Mouse (Mus musculus) spleen, postnatal 0 days (tissue): Measurements from ENCODE around the gene Gata1. TPM values are rescaled to one million over a fixed set of nuclear protein-coding genes. Genes with fewer than 3 reads are reported as not detected.

Source experiments
- polyA plus RNA-seq: library from polyadenylated mRNA; unstranded; fragments of >200 nt; fragmentation: Nextera tagmentation; extraction: Ambion mirVana; gene quantifications from 2 replicates; pipeline ENCODE4 v1.2.1, GENCODE M21; 2015

Gata1 gene
- polyA plus RNA-seq = 115 and 131 TPM in 2 replicates

DNA sequence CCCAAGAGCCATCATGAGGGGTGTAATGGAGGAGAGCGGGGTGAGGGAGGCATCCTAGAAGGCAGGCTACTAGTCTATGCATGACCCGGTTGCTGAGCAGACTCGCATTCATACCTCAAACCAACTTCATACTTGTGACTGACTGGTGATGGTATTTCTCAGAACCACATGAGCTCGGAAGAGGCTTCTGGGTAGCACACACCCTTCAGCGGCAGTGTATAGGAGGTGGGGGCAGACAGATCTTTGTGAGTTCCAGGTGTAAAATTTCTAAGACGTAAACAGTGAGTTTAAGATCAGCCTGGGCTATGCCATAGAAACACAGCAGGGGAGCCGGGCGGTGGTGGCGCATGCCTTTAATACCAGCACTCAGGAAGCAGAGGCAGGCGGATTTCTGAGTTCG is at the start of gene Gata1:
Gene Gata1 (minus strand): TSS at position 180 of the 400 bp plus-strand sequence.

GRCm38 (mm10) chrX:8018286-8018685 is 40.4 kb upstream of the Gata1 start, which contains the start of gene Glod5:
TSS of gene Glod5 (minus strand) at chrX:8018492.

DNA sequence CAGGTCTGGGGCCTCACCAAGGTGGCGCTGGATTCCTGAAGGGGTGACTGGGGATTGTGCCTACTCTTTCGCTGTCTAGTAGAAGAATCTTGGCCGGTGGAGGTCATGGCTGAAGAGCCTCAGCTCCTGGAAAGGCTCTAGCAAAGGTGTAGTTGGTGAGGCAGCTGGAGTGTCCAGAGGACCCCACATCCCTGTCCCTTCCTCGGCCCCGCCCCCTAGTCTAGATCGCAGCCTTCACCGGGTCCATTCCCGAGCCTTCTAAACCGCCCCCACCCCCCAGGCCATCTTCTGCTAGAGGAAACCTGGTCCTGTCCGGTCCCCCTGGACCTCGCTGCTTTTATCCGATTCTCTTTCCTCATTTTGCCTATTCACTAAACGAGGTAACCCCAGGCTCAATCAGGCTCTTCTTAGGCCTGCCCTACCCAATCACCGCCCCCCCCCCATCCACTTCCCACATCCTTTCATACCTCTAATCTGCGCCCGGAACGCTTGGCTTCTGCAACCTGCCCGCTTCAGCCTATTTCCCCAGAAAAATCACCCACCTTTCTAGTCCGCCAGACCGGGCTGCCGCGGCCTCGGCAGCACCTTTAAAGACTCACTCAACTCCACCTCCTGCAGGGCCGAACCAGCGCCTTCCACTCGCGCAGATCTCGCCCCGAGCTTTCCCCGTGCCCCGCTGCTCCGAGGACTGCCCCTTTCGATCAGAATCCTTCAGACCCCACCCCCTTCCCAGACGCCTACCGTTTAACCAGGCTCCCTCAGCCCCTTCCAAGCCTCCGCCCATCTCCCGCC is 30.6 kb downstream of the Gata1 start, which contains the start of gene Hdac6:
Gene Hdac6 (minus strand): TSS at position 782 of the 792 bp plus-strand sequence.

DNA sequence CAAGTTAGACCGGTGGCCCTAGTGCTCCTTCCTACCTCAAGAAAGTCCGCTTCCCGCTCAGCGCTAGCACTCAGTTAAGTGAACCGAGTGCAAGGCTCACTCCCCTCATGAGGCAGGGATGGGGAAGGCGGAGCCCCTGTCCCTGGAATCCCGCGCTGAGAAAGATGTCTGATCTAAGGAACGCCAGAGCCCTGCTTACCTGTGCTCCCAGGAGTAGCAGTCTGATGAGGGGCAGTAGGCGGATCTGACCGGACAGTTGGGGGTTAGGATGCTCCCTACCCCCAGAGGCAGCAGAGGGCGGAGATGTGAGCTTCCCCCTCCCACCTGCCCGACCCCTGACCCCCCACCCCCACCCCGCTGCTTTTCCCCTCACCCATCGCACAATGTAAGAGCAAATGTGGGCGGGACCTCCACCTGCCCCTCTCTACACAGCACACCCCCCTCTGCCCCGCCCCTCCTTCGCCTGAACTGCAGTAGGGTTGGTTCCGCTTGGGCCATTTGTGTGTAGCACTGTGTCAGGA is 49.5 kb downstream of the Gata1 start, which contains the start of gene Eras:
Gene Eras (minus strand): TSS at position 338 of the 521 bp plus-strand sequence.

DNA sequence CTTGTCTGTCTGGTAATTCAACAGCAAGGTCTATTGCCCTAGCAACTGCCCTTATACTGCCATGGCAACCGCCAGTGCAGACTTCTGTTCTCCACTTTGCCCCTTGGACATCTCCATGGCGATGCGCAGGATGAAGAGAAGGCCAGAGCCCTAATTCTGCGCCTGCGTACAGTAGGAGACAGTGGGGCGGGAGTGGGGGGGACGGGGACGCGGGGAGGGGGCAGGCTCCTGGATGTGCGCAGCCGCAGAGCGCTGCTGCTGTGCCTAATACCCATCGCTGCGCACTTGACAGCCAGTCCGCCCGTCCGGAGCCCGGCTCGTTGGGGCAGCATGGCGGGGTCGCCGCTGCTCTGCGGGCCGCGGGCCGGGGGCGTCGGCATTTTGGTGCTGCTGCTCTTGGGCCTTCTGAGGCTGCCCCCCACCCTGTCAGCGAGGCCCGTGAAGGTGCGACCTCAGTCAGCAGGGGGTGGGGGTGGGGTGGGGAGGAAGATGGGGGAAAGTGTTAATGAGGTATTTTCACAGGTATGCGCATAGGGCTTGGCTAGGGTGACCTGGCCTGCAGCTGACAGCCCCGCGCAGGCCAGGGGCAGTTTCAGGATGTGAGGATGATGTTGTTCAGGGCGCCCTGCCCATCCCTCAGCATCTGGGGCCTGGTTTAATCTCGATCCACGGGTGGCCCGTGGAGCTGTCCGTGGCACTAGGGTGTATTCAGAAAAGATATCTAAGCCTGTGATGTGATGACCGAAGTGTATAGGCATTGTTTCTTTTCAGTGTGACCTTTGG is 58.1 kb downstream of the Gata1 start, which contains the start of gene Pcsk1n:
Gene Pcsk1n (plus strand): TSS at position 222 of the 783 bp plus-strand sequence.

Other genes starting within 250 kb of the Gata1 start
- 7.2 and 7.9 TPM in 2 replicates for gene Praf2, start 249.6 kb downstream of the Gata1 start, polyA plus RNA-seq
- 2.1 and 2.4 TPM in 2 replicates for gene Ccdc120, start 227.2 kb downstream of the Gata1 start, polyA plus RNA-seq
- 14.4 and 18.0 TPM in 2 replicates for gene Tfe3, start 215.5 kb downstream of the Gata1 start, polyA plus RNA-seq
- 38.5 and 43.6 TPM in 2 replicates for gene Gripap1, start 188.3 kb downstream of the Gata1 start, polyA plus RNA-seq
- 0.41 and 0.44 TPM in 2 replicates for gene Kcnd1, start 155.8 kb downstream of the Gata1 start, polyA plus RNA-seq
- gene Otud5, start 136.7 kb downstream of the Gata1 start, polyA plus RNA-seq = 47.1 and 48.6 TPM in 2 replicates
- gene Pim2, start 99.8 kb downstream of the Gata1 start, polyA plus RNA-seq = 4.5 and 6.1 TPM in 2 replicates
- gene Slc35a2, start 94.0 kb downstream of the Gata1 start, polyA plus RNA-seq = 14.2 and 17.2 TPM in 2 replicates
- 56.8 and 65.6 TPM in 2 replicates for gene Pqbp1, start 78.8 kb downstream of the Gata1 start, polyA plus RNA-seq
- gene Timm17b, start 78.7 kb downstream of the Gata1 start, polyA plus RNA-seq = 104 and 105 TPM in 2 replicates
- gene Gm10491, start 70.2 kb downstream of the Gata1 start, polyA plus RNA-seq = not detected in 2 replicates
- not detected in 2 replicates for gene Gm10490, start 68.5 kb downstream of the Gata1 start, polyA plus RNA-seq
- gene Pcsk1n, start 58.2 kb downstream of the Gata1 start, polyA plus RNA-seq = 0.10 and 0.12 TPM in 2 replicates
- gene Eras, start 49.5 kb downstream of the Gata1 start, polyA plus RNA-seq = not detected in 2 replicates
- gene Hdac6, start 30.2 kb downstream of the Gata1 start, polyA plus RNA-seq = 4.6 and 5.7 TPM in 2 replicates
- gene Glod5, start 40.4 kb upstream of the Gata1 start, polyA plus RNA-seq = not detected in 2 replicates
- 38.6 and 39.7 TPM in 2 replicates for gene Suv39h1, start 96.7 kb upstream of the Gata1 start, polyA plus RNA-seq
- gene Was, start 112.4 kb upstream of the Gata1 start, polyA plus RNA-seq = 8.9 and 9.7 TPM in 2 replicates
- gene Wdr13, start 154.8 kb upstream of the Gata1 start, polyA plus RNA-seq = 8.3 and 9.4 TPM in 2 replicates
- 848 and 905 TPM in 2 replicates for gene Rbm3, start 167.8 kb upstream of the Gata1 start, polyA plus RNA-seq
- gene Tbc1d25, start 198.1 kb upstream of the Gata1 start, polyA plus RNA-seq = 4.3 and 4.9 TPM in 2 replicates
- 33.1 and 34.2 TPM in 2 replicates for gene Ebp, start 215.4 kb upstream of the Gata1 start, polyA plus RNA-seq
- gene Porcn, start 228.5 kb upstream of the Gata1 start, polyA plus RNA-seq = 0.78 and 0.98 TPM in 2 replicates